Mouse (Mus musculus) embryo, embryonic 9.5 days (tissue): Measurements from ENCODE around the gene Ahctf1.
A peak's percentile ranks its signal among the peaks of the same experiment; 100 is the strongest.
"Not testable (repeated sequence)": the region's sequence is repeated elsewhere in the genome, so short reads cannot be mapped to it uniquely, and the experiment has no call there.

ENCODE experiments used
- DNase-seq: peaks from one replicate; pipeline ENCODE4 v3.0.0-alpha.2; 2017; ENCODE audit errors: extremely low spot score

The Ahctf1 gene

DNA sequence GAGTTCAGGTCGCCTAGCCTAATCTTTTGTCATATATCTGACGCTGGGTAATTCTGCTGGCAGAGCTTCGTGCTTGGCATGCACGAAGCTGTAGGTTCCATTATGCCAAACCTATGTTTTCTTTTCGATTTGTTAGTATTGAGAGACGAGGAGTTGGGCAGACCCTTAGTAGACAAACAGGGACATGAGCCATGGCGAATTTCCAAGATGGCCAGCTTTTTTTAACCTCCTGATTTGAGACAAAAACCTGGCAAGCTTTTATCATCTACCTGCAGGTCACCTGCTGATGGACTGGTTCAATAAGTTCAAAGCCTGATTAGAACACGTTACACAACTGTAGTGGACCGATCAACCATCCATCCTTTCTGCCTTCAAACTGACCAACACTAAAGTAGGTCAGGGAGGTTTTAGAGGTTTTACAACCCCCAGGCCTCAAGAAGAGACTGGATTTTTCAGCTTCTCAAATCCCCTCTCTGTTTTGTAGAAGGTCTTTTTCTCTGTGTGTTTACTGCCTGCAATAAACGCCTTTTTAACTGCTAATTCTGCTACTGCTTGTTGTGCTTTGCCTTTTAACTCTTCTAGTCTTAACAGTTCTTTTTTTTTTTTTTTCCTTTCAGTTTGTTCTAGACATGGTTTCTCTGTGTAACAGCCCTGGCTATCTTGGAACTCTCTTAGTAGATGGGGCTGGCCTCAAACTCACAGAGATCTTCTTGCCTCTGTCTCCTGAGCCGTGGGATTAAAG, 831 bp upstream of the Ahctf1 start:
- no peak for DNase-seq

DNA sequence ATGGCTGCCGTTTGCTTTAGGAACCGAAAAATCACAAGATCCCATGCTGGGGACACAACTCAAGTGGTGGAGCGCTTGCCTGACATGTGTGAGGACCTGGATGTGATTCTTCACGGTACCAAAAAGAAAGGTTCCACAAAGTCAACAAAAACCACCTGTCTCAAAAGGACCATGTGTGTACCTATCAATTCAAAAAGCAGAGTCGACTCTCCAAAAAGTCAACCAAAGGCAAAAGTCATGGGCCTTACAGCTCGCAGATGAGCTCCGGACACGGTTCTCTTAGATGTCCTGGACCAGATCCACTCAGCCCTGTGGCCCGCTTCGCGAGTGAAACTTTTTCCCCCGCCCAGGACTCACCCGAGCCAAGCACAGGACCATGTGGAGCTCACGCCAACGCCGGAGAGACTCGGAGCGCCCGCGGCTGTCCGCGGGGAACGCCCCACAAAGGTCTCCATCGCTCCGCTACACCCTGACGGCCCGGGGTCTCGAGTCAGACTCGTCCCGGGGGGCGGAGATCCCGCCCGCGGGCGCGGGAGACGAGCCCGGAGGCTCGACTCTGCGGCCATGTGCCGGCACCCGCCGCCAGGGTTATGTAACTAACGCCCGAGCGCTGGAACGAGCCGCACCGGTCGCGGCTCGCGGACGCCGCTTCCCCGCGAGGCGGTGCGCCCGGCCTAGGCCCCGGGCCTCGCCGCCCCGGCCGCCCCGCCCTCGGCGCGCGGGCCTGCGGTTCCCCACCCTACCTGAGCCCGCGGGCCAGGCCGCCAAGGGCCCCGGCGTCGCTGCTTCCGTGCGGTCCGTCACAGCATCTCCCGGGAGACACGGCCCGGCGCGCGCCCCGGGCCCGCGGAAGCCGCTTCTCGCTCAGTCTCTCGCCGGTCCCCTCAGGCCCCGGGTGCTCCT, 619 bp downstream of the Ahctf1 start, which contains the start of gene Gm10518:
Gene Gm10518, plus strand, starts transcription at position 767 of the 903 bp plus-strand sequence.
- DNase-seq, result peak; percentile 65

DNA sequence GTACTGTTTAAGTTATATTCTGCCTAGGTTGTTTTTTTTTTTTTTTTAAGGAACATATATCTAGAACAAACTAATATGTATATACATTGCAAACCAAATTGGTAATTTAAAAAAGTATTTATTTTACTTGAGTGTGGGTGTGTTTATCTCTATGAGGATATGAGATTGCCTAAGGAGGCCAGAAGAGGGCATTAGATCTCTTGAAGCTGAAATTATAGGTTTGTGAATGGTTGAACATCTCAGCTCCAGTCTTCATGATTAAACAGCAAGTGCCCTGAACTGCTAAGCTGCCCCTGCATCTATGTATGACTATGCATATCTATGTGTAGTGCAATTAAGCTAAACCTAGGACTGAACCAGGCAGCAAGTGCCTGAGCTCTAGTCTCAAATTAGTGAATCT, 4.7 kb downstream of the Ahctf1 start:
- DNase-seq, result no peak

DNA sequence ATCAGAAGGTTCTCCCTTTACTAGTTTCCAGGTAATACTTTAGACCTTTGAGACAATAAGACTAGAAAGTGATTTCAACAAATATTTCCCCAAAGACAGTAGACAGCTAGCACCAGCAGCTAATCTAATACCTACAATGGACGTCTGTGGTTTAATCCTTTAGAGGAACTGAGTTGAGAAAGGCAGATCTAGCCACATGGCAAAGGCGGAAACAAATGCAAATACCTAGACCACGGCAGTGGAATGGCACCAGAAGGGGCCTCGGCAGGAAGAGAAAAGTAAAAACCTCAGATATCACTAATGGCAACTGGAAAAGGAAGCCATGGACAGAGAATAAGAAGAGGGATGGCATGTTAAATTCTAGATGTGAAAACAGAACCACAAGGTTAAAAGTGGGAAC, 16.2 kb downstream of the Ahctf1 start:
- no peak for DNase-seq

DNA sequence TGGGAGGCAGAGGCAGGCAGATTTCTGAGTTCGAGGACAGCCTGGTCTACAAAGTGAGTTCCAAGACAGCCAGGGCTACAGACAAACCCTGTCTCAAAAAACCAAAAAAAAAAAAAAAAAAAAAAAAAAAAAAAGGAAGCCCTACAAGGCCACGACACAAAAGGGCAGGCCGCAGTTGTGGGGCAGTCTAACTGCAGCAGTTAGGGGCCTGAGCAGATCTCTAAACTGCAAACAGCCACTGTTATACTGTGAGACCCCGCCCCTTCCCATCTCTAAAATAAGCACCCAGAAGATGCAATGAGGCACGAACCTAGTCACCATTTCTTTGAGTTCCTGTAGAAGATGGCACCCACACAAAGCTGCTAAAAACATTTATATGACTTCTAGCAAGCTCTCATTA, 18.0 kb downstream of the Ahctf1 start:
- no peak for DNase-seq

DNA sequence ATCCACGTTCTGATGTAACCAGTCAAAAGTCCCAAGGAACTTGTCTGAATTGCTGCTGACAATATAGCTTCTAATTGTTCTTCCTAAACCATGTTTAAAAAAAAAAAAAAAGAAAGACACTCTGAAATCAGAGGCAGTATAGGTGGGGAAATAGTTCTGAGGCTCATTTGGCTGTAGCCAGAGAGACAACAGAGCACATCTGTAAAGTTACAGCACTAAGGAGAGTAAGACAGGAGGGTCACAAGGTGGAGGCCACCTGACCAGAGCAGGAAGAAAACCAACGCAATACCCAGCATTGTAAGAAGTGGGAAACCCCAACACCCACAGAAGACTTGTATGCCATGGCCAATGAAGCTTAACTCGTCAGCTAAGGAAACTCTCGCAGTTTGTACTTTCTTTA, 19.4 kb downstream of the Ahctf1 start:
- DNase-seq, result no peak

DNA sequence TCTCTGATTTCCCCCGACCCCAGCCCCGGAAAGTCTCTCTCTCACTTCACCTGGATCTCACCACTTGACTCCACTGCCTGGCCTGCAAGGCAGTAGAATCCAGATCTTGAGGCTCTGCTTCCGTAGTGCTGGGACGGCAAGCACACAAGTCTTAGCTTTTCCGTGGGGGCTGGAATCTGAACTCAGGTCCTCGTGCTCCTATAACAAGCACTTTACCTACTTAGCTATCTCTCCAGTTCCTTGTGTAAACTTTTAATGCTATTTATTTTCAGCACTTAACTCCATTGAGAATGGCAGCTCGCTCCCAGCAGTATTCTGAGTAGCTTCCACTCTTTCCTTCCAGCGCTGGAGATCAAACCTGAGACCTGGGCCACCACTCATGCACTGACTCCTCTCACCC, 26.6 kb downstream of the Ahctf1 start:
- DNase-seq, result no peak

DNA sequence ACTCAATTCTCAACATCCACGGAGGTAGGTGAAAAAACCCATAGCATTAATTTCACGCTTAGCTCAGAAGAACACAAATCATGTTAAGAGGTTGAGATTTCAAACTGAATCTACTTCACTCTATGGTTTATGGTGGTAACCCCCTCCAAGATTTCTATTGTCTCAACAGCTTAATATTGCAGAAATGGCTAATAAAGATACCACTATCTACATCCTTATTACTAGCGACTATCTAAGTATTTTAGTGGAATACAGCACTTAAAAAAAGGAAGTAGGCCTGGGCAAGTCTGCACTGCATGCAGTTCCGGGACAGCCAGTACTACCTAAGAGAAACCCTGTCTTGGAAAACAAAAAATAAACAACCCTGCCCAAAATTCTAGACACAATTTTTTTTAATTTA, 42.9 kb downstream of the Ahctf1 start:
- no peak for DNase-seq

DNA sequence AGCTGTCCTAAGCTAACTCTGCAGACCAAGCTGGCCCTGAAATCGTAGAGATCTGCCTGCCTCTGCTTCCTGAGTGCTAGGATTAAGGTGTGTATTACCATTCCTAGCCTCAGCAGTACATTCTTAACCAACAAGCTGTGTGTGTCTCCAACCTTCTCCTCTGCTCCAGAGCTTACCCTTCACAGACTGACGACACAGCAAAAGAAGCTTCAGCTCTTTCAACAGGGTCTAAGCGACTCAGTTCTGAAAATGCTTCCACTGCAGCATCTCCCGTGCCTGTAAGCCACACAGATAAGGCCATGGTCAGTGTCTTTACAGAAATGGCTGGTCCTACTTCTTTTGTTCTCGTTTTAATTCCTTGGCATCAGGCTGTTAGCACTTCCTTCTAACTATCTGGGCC, 43.4 kb downstream of the Ahctf1 start:
- no peak for DNase-seq

DNA sequence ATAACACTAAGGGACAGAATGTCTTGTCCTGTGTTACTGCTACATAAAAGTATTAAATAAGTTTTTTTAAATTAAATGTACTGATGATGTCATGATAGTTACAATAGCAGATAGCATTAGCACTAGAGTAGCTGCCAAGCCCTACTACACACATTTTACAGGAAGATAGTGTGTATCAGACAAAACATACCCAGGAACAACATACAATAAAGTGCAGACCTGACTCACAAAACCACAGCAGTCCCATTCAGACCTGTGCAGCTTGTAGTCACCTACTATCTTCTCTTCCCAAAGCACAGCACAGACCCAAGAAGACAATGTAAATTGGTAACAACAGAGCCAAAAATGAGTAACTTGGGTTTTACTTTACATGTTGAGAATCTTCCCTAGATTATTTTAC, 47.0 kb downstream of the Ahctf1 start:
- DNase-seq, result no peak

DNA sequence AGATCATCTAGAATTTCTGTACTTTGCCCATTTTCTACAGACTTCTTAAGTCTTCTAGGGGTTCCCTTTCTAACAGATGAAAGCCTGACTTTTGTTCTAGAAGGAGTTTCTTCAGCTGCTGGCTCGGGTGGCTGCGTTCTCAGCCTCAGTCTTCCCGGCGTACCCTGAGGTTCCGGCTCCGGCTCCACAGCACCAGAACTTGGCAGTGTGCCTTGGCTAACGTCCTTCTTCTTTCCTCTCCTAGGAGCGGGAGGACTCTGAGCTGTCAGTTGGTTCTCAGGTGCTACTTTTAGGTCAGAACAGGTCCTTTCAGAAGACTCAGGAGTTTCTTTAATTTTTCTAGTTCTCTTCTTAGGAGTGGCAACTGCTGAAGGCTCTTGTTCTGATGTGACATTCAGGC, 50.5 kb downstream of the Ahctf1 start:
- DNase-seq, result no peak

DNA sequence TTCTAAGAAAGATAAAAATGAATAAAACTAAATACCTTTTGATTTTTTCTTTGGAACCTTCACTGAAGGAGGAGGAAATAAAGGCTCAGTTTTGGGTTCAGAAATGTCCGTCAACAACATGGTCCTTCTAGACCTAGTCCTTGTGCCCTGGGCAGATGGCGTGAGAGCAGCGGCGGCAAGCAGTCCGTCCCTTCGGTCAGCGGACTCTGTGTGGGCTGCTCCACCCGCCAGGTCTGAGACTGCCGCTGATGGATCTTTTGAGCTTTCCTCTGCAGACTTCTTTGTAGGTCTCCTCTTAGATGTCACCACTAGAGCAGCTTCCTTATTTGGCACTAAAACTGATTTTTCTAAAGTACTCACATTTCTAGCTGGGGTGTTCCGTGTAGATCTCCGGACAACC, 51.2 kb downstream of the Ahctf1 start:
- DNase-seq, result no peak

DNA sequence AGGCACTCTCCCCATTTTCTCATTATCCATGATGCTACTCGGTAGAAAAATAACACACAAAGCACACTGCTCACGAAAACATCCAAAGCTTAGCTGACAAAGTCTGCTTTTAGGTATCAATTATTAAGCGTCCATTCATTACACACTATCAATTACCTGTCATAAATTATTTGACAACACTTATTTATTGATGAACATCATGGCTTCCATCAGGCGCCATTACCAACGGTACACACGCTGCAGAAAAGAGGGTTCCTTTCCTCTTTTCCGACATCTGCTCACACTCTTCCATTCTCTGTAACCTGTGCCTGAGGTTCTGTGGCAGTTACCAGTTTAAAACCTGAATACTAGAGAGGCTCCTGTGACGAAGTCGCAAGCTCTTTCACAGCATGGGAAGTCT, 58.3 kb downstream of the Ahctf1 start, which contains the start of gene Kif28:
Gene Kif28, minus strand, starts transcription at position 101 of the 400 bp plus-strand sequence.
- DNase-seq, result no peak

DNA sequence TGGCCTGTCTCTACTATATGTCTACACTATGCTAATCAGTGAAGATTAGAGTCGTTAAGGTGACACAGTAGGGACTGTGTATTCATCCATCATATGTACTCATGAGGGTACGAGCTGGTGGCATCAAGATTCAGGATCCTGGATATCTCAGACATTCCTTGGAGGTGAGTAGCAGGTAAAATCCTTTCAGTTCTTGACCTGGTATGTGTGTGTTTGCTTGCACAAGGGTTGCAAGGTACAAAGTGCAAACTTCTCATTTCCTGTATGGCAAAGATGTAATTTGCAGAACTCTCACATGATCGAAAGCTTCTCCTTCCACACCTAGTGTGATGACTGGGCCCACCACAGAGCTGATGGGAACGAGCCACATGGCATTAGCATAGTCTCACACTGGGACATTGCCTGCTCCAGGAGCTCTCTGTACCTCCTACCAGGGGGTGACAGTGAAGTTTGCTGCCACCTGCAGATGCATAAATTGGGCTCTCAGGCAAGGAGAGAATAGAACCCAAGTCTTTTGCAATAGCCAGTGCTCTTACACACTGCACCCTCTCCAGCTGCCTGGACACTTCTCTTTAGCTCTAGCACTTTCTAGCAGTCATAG, 59.8 kb downstream of the Ahctf1 start:
- DNase-seq, result no peak

DNA sequence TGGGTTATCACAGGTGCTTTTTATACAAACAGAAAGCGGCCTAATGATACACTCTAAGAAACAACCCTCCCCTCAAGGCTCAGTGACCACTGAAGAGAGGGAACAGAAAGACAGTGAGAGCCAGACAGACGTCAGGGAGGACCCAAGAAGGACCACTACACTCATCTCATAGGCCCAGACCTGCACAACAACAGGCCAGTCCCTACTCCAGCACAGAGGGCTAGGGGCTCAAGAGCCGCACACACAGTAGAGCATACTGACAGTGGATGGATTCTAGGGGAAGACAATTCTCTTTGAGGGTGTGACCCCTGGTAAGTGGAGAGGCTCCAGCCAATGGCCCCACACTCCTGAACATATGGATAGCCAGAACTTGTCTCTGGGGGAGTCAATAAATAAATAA, 67.0 kb downstream of the Ahctf1 start:
- no peak for DNase-seq

DNA sequence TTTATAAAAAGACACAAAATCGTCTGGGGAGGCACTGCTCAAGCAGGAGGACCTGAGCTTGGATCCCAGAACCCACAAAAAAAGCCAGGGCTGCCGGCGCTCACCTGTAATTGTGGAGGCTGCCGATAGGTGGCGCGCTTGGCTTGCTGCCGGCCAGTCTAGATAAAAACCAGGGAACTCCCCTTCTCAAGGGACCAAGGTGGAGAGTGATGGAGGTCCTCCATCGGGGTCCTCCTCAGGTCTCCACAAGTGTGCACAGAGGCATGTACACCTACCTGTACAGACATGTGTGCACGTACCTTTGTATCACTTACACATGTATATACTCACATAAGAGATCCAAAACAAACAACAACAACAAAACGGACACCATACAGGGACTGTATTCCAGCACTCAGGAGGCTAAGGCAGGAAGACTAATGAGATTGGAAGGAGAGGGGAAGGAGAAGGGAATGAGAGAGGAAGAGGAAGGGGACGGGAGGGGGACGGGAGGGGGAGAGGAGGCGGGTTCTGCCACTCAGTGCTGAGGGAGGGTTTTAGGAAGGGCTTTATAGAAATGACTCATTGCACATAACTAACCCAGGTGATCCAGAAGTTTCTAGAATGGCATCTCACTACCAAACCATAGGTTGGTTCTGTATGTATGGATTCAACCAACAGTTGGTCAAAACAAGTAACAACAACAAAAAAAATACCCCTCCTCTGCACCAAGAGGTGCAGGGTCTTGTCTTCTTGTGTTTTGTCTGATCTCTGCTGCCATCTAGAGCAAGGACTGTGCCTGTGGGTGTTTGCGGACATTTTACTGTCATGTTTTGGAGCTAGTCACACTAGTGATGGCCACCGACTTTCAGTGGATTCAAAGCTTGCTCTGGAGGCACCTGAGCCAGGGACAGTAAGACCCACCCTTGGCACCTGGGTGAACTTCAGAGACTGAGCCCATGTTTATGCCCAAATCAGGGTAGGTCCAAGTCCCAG, 68.7 kb downstream of the Ahctf1 start:
- DNase-seq, result peak; percentile 51

DNA sequence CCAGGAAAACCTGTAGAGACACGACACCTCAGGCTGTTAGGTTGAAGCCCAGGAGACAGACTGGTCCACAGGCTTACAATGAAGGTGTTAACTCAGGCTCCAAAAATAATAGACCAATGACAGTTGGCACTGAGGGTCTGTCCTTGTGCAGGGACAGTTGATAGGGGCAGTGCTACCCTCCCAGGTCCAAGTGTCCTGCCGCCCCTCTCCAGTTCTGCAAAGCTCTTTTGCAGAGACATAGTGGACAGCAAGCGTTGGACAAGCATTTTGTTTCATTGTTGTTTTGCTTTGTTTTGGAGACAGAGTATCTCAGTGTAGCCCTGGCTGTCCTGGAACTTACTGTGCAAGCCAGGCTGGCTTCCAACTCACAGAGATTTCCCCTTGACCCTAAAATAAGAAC, 72.1 kb downstream of the Ahctf1 start:
- no peak for DNase-seq

DNA sequence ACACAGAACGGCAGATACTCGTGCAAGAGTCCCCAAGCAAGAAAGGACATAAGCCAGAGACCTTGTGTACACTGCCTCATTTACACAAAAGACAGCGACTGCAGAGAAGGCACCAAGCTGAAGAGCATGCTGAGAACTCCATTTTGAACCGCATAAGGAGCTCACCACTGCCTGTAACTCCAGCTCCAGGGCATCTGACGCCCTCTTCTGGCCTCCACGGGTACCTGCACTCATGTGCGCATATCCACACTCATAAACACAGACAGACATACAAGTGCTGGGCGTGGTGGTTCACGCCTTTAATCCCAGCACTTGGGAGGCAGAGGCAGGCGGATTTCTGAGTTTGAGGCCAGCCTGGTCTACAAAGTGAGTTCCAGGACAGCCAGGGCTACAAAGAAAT, 74.8 kb downstream of the Ahctf1 start:
- no peak for DNase-seq

DNA sequence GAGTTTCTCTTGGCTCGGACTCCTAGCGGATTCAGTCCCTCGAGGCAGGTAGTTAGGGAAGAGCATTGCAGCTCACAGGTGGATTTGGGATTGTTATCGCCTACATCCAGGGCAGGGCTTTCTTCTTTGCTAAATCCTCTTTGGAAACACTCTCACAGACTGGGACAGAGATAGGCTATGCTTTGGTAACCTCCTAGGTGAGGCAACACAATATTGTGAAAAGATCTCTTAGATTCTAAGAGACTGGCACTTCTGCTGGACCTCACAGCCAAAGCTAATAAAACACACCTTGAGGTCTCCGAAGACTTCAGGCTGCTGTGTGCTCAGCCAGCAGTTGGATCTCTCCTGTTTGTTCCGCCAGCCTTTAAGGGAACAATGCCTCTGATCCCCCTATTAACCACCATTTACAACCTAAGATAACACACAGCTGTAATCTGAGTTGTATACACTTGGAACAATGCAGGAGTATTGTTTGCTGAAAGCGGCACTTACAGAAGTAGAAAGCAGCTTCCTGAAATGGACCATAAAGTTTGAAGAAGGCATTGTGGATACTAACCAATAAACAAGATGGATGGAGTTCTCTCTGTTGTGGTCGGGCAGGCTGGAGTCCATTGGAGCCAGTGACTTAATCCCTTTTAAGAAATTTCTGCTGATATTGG, 80.5 kb downstream of the Ahctf1 start:
- DNase-seq, result no peak

DNA sequence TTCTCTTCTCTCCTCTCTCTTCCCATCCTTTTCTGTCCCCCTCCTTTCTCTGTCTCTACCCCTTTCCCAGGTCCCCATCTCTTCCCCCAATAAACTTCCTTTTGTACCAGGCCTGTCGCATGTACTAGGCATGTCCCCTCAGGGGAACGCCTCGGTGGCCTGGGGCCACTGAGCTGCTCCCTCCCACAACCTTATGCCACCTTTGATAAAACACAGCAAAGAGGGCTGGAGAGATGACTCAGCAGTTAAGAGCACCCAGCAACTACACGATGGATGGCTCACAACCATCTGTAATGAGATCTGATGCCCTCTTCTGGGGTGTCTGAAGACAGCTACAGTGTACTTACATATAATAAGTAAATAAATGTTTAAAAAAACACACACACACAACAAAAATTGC, 87.7 kb downstream of the Ahctf1 start:
- DNase-seq, result no peak

DNA sequence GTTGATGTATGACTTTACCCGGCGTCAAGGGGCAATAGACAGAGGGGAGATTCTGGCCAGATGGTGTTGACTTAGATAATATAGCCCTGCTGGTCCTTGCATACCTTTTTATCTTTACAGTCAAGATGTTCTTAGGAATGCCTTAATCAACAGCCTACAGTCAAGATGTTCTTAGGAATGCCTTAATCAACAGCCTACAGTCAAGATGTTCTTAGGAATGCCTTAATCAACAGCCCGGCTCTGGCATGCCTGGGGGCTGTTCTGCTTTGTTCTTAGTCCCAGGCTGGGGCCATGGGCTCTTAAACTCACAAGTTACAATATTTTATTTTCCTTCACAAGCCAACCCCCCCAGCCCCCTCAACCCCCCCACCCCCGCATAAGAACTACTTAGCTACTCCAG, 88.2 kb downstream of the Ahctf1 start:
- not testable (repeated sequence) for DNase-seq
